Comparison of ENCODE assay signal across 25 mouse cellular contexts in the genomic region with DNA sequence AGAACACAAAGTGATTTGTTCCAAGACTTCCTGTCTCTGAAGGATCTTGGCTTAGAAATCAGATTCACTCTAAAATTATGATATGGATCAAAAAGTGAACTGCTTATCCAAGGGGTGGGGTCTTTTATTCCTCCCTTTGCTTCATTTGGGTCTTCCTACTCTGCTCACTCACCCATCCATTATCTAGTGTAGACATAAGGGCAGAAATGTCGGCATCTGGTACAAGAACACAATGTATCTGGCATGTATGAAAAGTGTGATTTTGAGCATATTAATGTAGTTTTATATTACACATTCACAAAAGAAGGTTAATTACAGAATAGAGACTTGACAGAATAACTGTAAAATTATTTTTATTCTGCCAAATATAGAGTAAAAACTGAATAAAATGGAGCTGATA.
A peak's percentile ranks its signal among the peaks of the same experiment; 100 is the strongest.
DNase-seq lines count a peak whose midpoint lies in the region; ATAC-seq and TF ChIP-seq lines count a peak whose summit lies in the region.
"Had no signal": no experiment of that assay in that cellular context is flagged by ENCODE, and none has a peak within 500 bp of the region (broad histone marks: within the 10 kb centered on the region; RNA-seq: fewer than 3 reads in every experiment).

No protein-coding gene starts in this region.

- no peaks in the 10 kb centered on the region for H3K9me3 ChIP-seq in forebrain, embryonic 14.5 days (replicated peaks; ENCODE audit: control insufficient read depth, low read length)
- H3K9me3 ChIP-seq in forebrain, embryonic 15.5 days = no peaks in the 10 kb centered on the region
- no peaks in the 10 kb centered on the region for H3K9me3 ChIP-seq in heart, embryonic 11.5 days (replicated peaks; ENCODE audit: control insufficient read depth, low read length)
- H3K9me3 ChIP-seq: embryonic facial prominence, embryonic 10.5 days; embryonic facial prominence, embryonic 12.5 days; G1E had no signal

- H3K27ac ChIP-seq in forebrain, embryonic 14.5 days (ENCODE audit: low read depth, low read length) = no peak overlapping the region
- no peak overlapping the region for H3K27ac ChIP-seq in forebrain, embryonic 15.5 days (replicated peaks)
- H3K27ac ChIP-seq in heart, embryonic 11.5 days (ENCODE audit: low read depth, low read length) = no peak overlapping the region
- peak overlapping the region; percentile 19; the same call in 1 of the 2 replicates for H3K27ac ChIP-seq in layer of hippocampus, adult 2 months
- H3K27ac ChIP-seq: embryonic facial prominence, embryonic 10.5 days; embryonic facial prominence, embryonic 12.5 days had no signal

- no peak overlapping the region for H3K9ac ChIP-seq in forebrain, embryonic 14.5 days (ENCODE audit: low read length)
- H3K9ac ChIP-seq in forebrain, embryonic 15.5 days (replicated peaks) = no peak overlapping the region
- no peak overlapping the region for H3K9ac ChIP-seq in heart, embryonic 11.5 days (ENCODE audit: low read depth, low read length)
- H3K9ac ChIP-seq: embryonic facial prominence, embryonic 12.5 days had no signal

- 81% methylated on average over 1 of the region's 1 CpGs for WGBS in forebrain, embryonic 14.5 days
- 80% methylated on average over 1 of the region's 1 CpGs for WGBS in forebrain, embryonic 15.5 days
- 84% methylated on average over 1 of the region's 1 CpGs for WGBS in heart, embryonic 11.5 days (ENCODE audit: insufficient replicate concordance)

- no peak overlapping the region for H3K4me3 ChIP-seq in forebrain, embryonic 14.5 days (ENCODE audit: low read depth, low read length)
- H3K4me3 ChIP-seq in forebrain, embryonic 15.5 days = no peak overlapping the region
- no peak overlapping the region for H3K4me3 ChIP-seq in heart, embryonic 11.5 days (ENCODE audit: low read depth, low read length)
- H3K4me3 ChIP-seq in layer of hippocampus, adult 2 months = no peak overlapping the region
- H3K4me3 ChIP-seq: embryonic facial prominence, embryonic 10.5 days; embryonic facial prominence, embryonic 12.5 days had no signal

- no peaks in the 10 kb centered on the region for H3K27me3 ChIP-seq in forebrain, embryonic 14.5 days (replicated peaks; ENCODE audit: control insufficient read depth, insufficient read depth, low read length)
- no peaks in the 10 kb centered on the region for H3K27me3 ChIP-seq in forebrain, embryonic 15.5 days
- H3K27me3 ChIP-seq in heart, embryonic 11.5 days (ENCODE audit: control insufficient read depth, insufficient read depth, low read length) = no peaks in the 10 kb centered on the region
- H3K27me3 ChIP-seq: CH12.LX; embryonic facial prominence, embryonic 12.5 days had no signal

- DNase-seq in forebrain, embryonic 14.5 days (ENCODE audit: low spot score) = peak; percentile 10
- peak; percentile 9 for DNase-seq in heart, adult 11 months
- peak in 1 of 2 experiments; percentile 25 for DNase-seq in layer of hippocampus, adult 2 months (ENCODE audit: low spot score in 2 of 2)
- DNase-seq in layer of hippocampus, postnatal 10 days (ENCODE audit: low spot score in 2 of 2) = no peak
- peak; percentile 14 for DNase-seq in brain, adult 2 months (ENCODE audit: low read depth, low spot score)
- no peak for DNase-seq in gastrocnemius, postnatal 25 days
- DNase-seq: adrenal gland, adult 8-10 months; adrenal gland, postnatal 14 days; adrenal gland, postnatal 36 days; B cell, adult 2 months; cerebellum, adult 11-12 months; cerebellum, adult 2 months; cerebellum, adult 9-10 months; cerebellum, postnatal 10 days; cerebellum, postnatal 25 days had no signal

- ATAC-seq in forebrain, embryonic 14.5 days = no peak
- ATAC-seq in forebrain, embryonic 15.5 days (replicated peaks) = no peak
- no peak for ATAC-seq in heart, embryonic 11.5 days (replicated peaks; ENCODE audit: insufficient number of reproducible peaks, low FRiP score, low TSS enrichment)
- ATAC-seq: activated CD4-positive, CD25-positive, alpha-beta regulatory T cell, adult 4 months; CD4-positive, CD25-positive, alpha-beta regulatory T cell, adult 4 months; forebrain, embryonic 16.5 days; Patski had no signal

- no peaks in the 10 kb centered on the region for H3K4me1 ChIP-seq in forebrain, embryonic 14.5 days (ENCODE audit: control insufficient read depth, insufficient read depth, low read length)
- no peaks in the 10 kb centered on the region for H3K4me1 ChIP-seq in forebrain, embryonic 15.5 days
- no peaks in the 10 kb centered on the region for H3K4me1 ChIP-seq in heart, embryonic 11.5 days (ENCODE audit: control insufficient read depth, insufficient read depth, low read length)
- H3K4me1 ChIP-seq: embryonic facial prominence, embryonic 10.5 days; embryonic facial prominence, embryonic 12.5 days had no signal

- no peak for TF ChIP-seq CTCF in layer of hippocampus, adult 2 months (conservative IDR thresholded peaks at IDR 0.05)

- no peak overlapping the region for H3K4me2 ChIP-seq in forebrain, embryonic 14.5 days (ENCODE audit: low read length)
- H3K4me2 ChIP-seq in forebrain, embryonic 15.5 days (replicated peaks) = no peak overlapping the region
- H3K4me2 ChIP-seq in heart, embryonic 11.5 days = no peak overlapping the region
- H3K4me2 ChIP-seq: embryonic facial prominence, embryonic 12.5 days had no signal

- no peaks in the 10 kb centered on the region for H3K36me3 ChIP-seq in forebrain, embryonic 14.5 days (ENCODE audit: control insufficient read depth, insufficient read depth, low read length)
- no peaks in the 10 kb centered on the region for H3K36me3 ChIP-seq in forebrain, embryonic 15.5 days
- H3K36me3 ChIP-seq in heart, embryonic 11.5 days (ENCODE audit: control insufficient read depth, insufficient read depth, low read length) = no peaks in the 10 kb centered on the region
- H3K36me3 ChIP-seq: embryonic facial prominence, embryonic 10.5 days; embryonic facial prominence, embryonic 12.5 days; G1E had no signal

Comparison
In these comparisons a context has a peak if more than half of its experiments do, and no peak if none do; other contexts are left out.
1. DNase-seq: peak in forebrain, embryonic 14.5 days (single experiment), heart, adult 11 months (single experiment) and brain, adult 2 months (single experiment); none in layer of hippocampus, postnatal 10 days (0 of 2) and gastrocnemius, postnatal 25 days (single experiment).